Mouse (Mus musculus) v-Abl transformed pro-B cells (cell line): ENCODE measurements around the gene Gper1.

Source experiments
- in situ Hi-C, 2 experiments: fragments of 400-800 bp; cut with MboI; formaldehyde crosslinking; loops; one replicate each; pipeline ENCODE4 v1.15.1; 2025; ENCODE audit not compliant: unreplicated experiment in 2 of 2

Gper1 gene

GRCm38 (mm10) chr5:139409412-139409811, 13.5 kb upstream of the Gper1 start:
- in situ Hi-C loops: no loop called here

DNA sequence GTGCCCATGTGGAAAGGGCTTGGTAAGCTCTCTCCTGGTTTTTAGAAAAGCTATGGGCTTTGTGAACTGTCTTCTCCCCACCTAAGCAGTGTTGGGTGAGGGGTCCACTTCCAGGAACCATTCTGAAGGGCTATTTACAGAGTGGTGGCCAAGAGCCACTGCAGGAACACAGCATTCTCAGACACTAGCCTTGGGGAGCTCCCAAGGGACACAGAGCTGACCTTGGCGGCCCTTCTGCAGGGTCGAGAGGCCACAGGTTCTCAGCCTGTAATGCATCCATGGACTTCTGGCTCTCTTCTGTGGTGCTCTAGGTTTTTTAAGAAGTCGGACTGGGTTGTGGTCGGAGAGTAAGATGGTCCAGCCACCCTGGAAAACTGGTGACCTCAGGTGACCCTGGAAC, 12.9 kb upstream of the Gper1 start:
- in situ Hi-C loops: no loop called here

DNA sequence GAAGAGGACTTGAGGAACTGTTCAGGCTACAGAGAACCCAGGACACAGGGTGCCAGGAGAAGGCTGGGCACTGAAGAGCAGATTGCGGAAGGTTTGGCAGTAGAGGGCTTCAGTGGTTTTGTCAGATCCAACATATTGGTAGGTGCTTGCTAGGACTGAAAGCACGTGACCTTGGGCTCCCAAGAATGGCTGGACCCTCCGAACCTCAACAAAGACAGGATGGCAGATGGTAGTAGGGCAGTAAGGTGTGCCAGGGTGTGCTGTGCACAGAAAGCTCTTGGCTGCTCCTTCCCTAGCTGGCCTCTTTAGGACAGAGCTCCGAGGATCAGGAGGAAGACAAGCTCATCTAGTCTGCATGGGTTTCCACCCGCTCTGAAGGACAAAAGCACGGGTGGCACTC, 11.8 kb upstream of the Gper1 start:
- in situ Hi-C loops: no loop called here

DNA sequence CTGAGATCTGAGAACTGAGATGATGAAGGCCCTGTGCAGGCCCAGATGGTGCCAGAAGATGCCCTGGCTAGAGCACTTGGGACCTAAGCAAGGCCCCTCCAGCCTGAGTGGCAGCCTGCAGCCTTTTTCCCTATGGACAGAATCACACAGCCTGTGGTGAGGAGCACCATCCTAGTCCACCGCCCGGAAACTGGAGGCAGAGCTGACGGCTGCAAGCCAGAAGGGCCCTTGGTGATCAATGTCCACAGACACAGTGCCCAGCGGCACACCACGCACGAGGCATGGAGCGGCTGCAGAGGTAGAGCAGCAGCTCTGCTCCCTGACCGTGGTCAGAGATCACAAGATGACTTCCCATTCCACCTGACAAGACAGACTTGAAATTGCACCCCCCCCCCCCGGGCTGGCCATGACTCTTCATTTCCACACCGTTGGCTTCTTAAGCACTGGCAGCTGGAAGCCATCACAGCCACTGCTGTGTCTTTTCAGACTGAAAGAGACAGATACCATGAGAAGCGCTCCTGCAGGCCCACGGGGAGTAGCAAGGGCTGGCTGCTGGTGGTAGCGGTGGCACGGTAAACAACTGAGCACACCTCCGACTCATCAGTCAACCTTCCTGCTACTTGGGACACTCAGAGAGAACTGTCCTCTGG, 11.2 kb upstream of the Gper1 start:
- in situ Hi-C loops: no loop called here

- in situ Hi-C loops: no loop called here
Measured at GRCm38 (mm10) chr5:139413545-139413944, 9.4 kb upstream of the Gper1 start.

DNA sequence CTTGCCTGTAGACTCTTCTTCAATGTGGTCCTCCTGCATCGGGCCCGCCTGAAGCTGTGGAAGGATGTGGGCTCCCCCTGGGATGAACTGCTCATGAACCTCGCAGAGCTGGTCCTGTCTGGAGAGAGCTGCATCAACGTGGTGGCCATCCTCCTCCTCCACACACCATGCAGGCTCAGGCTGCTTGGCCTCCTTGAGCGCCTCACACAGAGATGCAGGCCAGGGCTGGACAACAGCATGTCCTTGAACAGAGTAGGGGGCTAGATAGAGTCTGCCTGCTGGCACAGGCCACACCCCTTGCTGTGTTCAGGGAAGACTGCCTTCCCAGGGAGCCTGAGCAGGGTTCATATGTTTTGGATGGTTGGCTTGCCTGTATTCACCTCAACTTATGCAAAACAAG, 8.0 kb upstream of the Gper1 start:
- in situ Hi-C loops: loop anchor here in 1 of 2 experiments (5.0 kb wide), 1 partner anchor 87 kb away; no protein-coding TSS in a partner anchor

DNA sequence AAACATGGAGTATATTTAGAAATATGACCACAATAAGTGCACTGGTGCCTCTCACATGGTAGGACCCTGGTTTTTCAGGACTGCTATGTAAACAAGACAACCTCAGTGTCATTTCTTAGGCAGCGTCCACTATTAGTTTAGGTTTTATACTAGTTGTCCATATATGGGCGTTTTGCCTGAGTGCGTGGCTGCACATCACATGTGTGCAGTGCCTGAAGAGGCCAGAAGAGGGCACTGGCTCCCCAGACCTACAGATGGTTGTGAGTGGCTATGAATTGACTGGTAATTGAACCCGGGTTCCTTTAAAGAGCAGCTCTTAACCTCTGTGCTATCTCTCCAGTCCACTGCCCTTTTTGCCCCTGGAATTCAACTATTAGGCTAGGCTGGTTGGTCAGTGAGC, 6.0 kb upstream of the Gper1 start:
- in situ Hi-C loops: loop anchor here in 1 of 2 experiments (5.0 kb wide), 1 partner anchor 85 kb away; no protein-coding TSS in a partner anchor

DNA sequence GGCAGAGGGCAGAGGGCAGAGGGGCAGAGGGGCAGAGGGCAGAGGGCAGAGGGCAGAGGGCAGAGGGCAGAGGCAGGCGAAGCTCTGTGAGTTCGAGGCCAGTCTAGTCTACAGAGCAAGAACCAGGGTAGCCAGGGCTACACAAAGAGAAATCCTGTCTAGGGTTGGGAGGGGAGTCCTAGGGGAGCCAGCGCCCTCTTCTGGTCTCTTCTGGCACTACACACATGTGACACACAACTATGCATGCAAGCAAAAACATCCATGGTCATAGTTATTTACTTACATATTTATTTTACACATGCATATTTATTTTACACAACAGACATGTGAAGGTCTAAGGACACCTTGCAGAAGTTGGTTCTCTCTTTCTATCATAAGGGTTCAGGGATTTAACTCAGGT, 5.5 kb upstream of the Gper1 start:
- in situ Hi-C loops: loop anchor here in 1 of 2 experiments (5.0 kb wide), 1 partner anchor 85 kb away; no protein-coding TSS in a partner anchor

DNA sequence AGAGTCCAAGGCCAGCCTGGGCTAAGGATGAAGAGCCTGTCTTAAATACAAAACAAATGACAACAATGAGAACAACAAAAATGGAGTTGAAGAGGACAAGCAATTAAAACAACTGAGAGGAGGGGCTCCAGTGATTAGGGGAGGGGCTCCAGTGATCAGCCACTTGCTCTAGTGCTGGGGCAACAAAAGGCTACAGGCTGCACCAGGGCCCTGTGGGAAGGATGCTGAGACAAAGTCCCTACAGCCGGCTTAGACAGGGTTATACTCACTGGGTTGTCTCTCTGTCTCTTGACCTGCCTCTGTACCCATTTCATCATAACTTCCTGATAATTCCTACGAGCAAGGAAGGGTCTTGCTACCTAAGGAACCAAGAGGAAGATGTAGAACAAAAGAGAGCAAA, 4.8 kb upstream of the Gper1 start:
- in situ Hi-C loops: loop anchor here in 1 of 2 experiments (5.0 kb wide), 1 partner anchor 84 kb away; no protein-coding TSS in a partner anchor

GRCm38 (mm10) chr5:139418633-139419032, 4.3 kb upstream of the Gper1 start:
- in situ Hi-C loops: loop anchor here in 1 of 2 experiments (5.0 kb wide), 1 partner anchor 84 kb away; no protein-coding TSS in a partner anchor

GRCm38 (mm10) chr5:139425198-139425597, 2.2 kb downstream of the Gper1 start:
- in situ Hi-C loops: no loop called here

GRCm38 (mm10) chr5:139427001-139427400, 4.0 kb downstream of the Gper1 start:
- in situ Hi-C loops: no loop called here

GRCm38 (mm10) chr5:139427989-139428388, 5.0 kb downstream of the Gper1 start:
- in situ Hi-C loops: no loop called here

DNA sequence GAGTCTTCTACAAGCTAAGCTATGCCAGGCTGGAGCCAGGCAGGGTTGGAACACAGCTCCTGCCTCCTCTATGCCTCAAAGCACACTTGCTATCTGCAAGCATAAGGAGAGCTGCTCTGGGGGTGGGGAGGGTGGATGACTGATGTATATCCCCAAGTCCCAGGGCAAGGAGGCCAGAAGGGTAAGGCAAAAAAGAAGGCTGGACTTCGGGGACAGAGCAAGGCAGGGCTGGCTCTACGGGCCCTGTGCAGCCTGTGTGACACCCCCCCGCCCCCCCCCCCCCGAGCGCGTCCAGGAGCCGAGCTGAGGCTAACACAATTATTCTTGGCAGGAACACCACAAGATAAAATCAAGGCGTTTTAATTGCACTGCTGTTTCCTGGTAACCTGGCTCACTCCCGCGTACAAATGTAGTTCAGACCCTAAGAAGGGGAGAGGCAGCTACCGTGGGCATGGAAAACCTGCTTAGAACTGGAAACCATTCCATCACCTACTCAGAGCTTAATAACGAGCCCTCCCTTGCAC, 6.9 kb downstream of the Gper1 start:
- in situ Hi-C loops: no loop called here

DNA sequence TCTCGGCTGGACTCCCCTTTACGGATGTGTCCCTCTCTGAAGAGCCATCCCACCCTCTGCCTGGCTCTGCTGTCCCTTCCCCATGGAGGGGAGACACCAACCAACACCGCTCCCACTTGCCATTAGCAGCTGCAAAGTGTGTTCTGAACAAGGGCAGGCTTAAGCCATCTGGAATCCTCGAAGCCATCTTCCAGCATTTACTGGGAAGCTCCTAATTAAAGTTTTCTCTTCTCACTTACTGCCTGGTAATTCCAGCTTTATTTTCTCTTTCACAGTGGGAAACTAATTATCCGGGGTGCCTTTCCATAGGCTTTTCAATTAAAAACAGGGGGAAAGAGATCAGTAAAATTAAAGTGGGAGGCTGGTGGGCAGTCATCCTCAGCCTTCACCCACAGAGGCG, 9.4 kb downstream of the Gper1 start:
- in situ Hi-C loops: no loop called here

GRCm38 (mm10) chr5:139432747-139433508, 10.0 kb downstream of the Gper1 start:
- in situ Hi-C loops: no loop called here

- in situ Hi-C loops: no loop called here
Measured at GRCm38 (mm10) chr5:139433842-139434568, 11.1 kb downstream of the Gper1 start.

GRCm38 (mm10) chr5:139434940-139435339, 12.0 kb downstream of the Gper1 start:
- in situ Hi-C loops: no loop called here

DNA sequence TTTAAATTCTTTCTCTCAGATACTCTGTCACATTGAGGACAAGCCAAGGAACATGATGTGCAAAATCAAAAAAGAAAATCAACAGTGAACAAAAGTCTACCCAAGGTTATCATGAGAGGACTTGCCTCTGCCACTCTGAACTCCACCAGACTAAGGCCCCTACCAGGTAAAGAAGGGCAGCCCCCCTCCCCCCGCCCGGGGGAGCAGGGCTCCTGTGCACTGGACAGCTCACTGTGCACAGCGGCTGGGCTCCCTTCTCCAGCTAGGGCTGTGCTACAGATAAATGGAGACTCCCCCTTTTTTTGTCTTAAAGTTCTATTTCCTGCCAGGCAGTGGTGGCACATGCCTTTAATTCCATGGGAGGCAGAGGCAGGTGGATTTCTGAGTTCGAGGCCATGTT, 14.8 kb downstream of the Gper1 start:
- in situ Hi-C loops: no loop called here

- in situ Hi-C loops: no loop called here
Measured at GRCm38 (mm10) chr5:139438440-139438839, 15.5 kb downstream of the Gper1 start.

- in situ Hi-C loops: loop anchor here in 1 of 2 experiments (10.0 kb wide), 1 partner anchor 996 kb away; the partner anchor contains the start of gene Zfp157
Measured at GRCm38 (mm10) chr5:139440451-139440850, 17.5 kb downstream of the Gper1 start.
